Mouse (Mus musculus): ENCODE data around the gene Dpysl5. TPM values are rescaled to one million over a fixed set of nuclear protein-coding genes. Genes with fewer than 3 reads are reported as not detected.

The Dpysl5 gene
- polyA plus RNA-seq, 1 experiment from 2014 or later = 203 TPM

GRCm38 (mm10) chr5:30796125-30796524 is 84.8 kb downstream of the Dpysl5 start:
- Histone ChIP-seq H3K9me3 (ENCODE audit: control insufficient read depth, low read length) (no peaks in the 10 kb centered on the region), H3K4me2 (ENCODE audit: low read depth, low read length) (no peak overlapping the region), H3K9ac (replicated peaks; ENCODE audit: low read depth, low read length) (no peak overlapping the region), H3K27me3 (ENCODE audit: control insufficient read depth, insufficient read depth, low read length) (no peaks in the 10 kb centered on the region), H3K27ac (ENCODE audit: low read depth, low read length) (no peak overlapping the region), H3K4me1 (ENCODE audit: control insufficient read depth, insufficient read depth, low read length) (no peaks in the 10 kb centered on the region), H3K4me3 (ENCODE audit: low read depth, low read length) (no peak overlapping the region), H3K36me3 (ENCODE audit: control insufficient read depth, insufficient read depth, low read length) (peaks cover 56% of the 10 kb centered on the region)
- ATAC-seq (ENCODE audit: low read depth) = peak; percentile 58; the same call in 1 of the 2 replicates
- WGBS = 18% methylated on average over 12 of the region's 12 CpGs

GRCm38 (mm10) chr5:30797482-30797881 is 86.1 kb downstream of the Dpysl5 start:
- H3K4me1 ChIP-seq (ENCODE audit: control insufficient read depth, insufficient read depth, low read length) = no peaks in the 10 kb centered on the region
- H3K4me2 ChIP-seq (ENCODE audit: low read depth, low read length) = no peak overlapping the region
- 78% methylated on average over 7 of the region's 7 CpGs for WGBS
- H3K9me3 ChIP-seq (ENCODE audit: control insufficient read depth, low read length) = no peaks in the 10 kb centered on the region
- H3K36me3 ChIP-seq (ENCODE audit: control insufficient read depth, insufficient read depth, low read length) = peaks cover 46% of the 10 kb centered on the region
- H3K4me3 ChIP-seq (ENCODE audit: low read depth, low read length) = no peak overlapping the region
- H3K27me3 ChIP-seq (ENCODE audit: control insufficient read depth, insufficient read depth, low read length) = no peaks in the 10 kb centered on the region
- ATAC-seq (ENCODE audit: low read depth) = no peak
- H3K27ac ChIP-seq (ENCODE audit: low read depth, low read length) = no peak overlapping the region
- H3K9ac ChIP-seq (replicated peaks; ENCODE audit: low read depth, low read length) = no peak overlapping the region

GRCm38 (mm10) chr5:30797982-30798381 is 86.6 kb downstream of the Dpysl5 start:
- H3K36me3 ChIP-seq (ENCODE audit: control insufficient read depth, insufficient read depth, low read length) = peaks cover 46% of the 10 kb centered on the region
- no peaks in the 10 kb centered on the region for H3K27me3 ChIP-seq (ENCODE audit: control insufficient read depth, insufficient read depth, low read length)
- no peak overlapping the region for H3K9ac ChIP-seq (replicated peaks; ENCODE audit: low read depth, low read length)
- H3K9me3 ChIP-seq (ENCODE audit: control insufficient read depth, low read length) = no peaks in the 10 kb centered on the region
- no peaks in the 10 kb centered on the region for H3K4me1 ChIP-seq (ENCODE audit: control insufficient read depth, insufficient read depth, low read length)
- 95% methylated on average over 8 of the region's 8 CpGs for WGBS
- ATAC-seq (ENCODE audit: low read depth) = no peak
- H3K4me3 ChIP-seq (ENCODE audit: low read depth, low read length) = no peak overlapping the region
- no peak overlapping the region for H3K27ac ChIP-seq (ENCODE audit: low read depth, low read length)
- no peak overlapping the region for H3K4me2 ChIP-seq (ENCODE audit: low read depth, low read length)

- Histone ChIP-seq H3K4me3 (ENCODE audit: low read depth, low read length) (no peak overlapping the region), H3K9me3 (ENCODE audit: control insufficient read depth, low read length) (no peaks in the 10 kb centered on the region), H3K9ac (replicated peaks; ENCODE audit: low read depth, low read length) (no peak overlapping the region), H3K27me3 (ENCODE audit: control insufficient read depth, insufficient read depth, low read length) (no peaks in the 10 kb centered on the region), H3K27ac (ENCODE audit: low read depth, low read length) (no peak overlapping the region), H3K4me2 (ENCODE audit: low read depth, low read length) (no peak overlapping the region), H3K4me1 (ENCODE audit: control insufficient read depth, insufficient read depth, low read length) (no peaks in the 10 kb centered on the region), H3K36me3 (ENCODE audit: control insufficient read depth, insufficient read depth, low read length) (peaks cover 37% of the 10 kb centered on the region)
- 85% methylated on average over 6 of the region's 6 CpGs for WGBS
- ATAC-seq (ENCODE audit: low read depth) = no peak
Observed at GRCm38 (mm10) chr5:30798965-30799364, 87.6 kb downstream of the Dpysl5 start.

GRCm38 (mm10) chr5:30802724-30803467 is 91.5 kb downstream of the Dpysl5 start:
- no peak for ATAC-seq (ENCODE audit: low read depth)
- H3K27me3 ChIP-seq (ENCODE audit: control insufficient read depth, insufficient read depth, low read length) = no peaks in the 10 kb centered on the region
- 80% methylated on average over 12 of the region's 12 CpGs for whole genome bisulfite sequencing
- H3K27ac ChIP-seq (ENCODE audit: low read depth, low read length) = no peak overlapping the region
- no peaks in the 10 kb centered on the region for H3K4me1 ChIP-seq (ENCODE audit: control insufficient read depth, insufficient read depth, low read length)
- H3K9me3 ChIP-seq (ENCODE audit: control insufficient read depth, low read length) = no peaks in the 10 kb centered on the region
- H3K4me2 ChIP-seq (ENCODE audit: low read depth, low read length) = no peak overlapping the region
- H3K4me3 ChIP-seq (ENCODE audit: low read depth, low read length) = no peak overlapping the region
- no peak overlapping the region for H3K9ac ChIP-seq (replicated peaks; ENCODE audit: low read depth, low read length)
- H3K36me3 ChIP-seq (ENCODE audit: control insufficient read depth, insufficient read depth, low read length) = peaks cover 9% of the 10 kb centered on the region

- Histone ChIP-seq H3K36me3 (ENCODE audit: control insufficient read depth, insufficient read depth, low read length) (no peaks in the 10 kb centered on the region), H3K4me1 (ENCODE audit: control insufficient read depth, insufficient read depth, low read length) (no peaks in the 10 kb centered on the region), H3K4me2 (ENCODE audit: low read depth, low read length) (no peak overlapping the region), H3K27ac (ENCODE audit: low read depth, low read length) (no peak overlapping the region), H3K9ac (replicated peaks; ENCODE audit: low read depth, low read length) (no peak overlapping the region), H3K27me3 (ENCODE audit: control insufficient read depth, insufficient read depth, low read length) (no peaks in the 10 kb centered on the region), H3K9me3 (ENCODE audit: control insufficient read depth, low read length) (no peaks in the 10 kb centered on the region), H3K4me3 (ENCODE audit: low read depth, low read length) (no peak overlapping the region)
- peak; percentile 87 for ATAC-seq (ENCODE audit: low read depth)
- WGBS = 9% methylated on average over 3 of the region's 3 CpGs
Observed at GRCm38 (mm10) chr5:30806106-30806505, 94.7 kb downstream of the Dpysl5 start.

GRCm38 (mm10) chr5:30814424-30815119 is 103.2 kb downstream of the Dpysl5 start, which contains the start of gene Mapre3:
TSS of gene Mapre3 (plus strand) at chr5:30814641.
- Histone ChIP-seq H3K4me3 (ENCODE audit: low read depth, low read length) (peak within 1 kb of the TSS; percentile 79), H3K36me3 (ENCODE audit: control insufficient read depth, insufficient read depth, low read length) (no peaks in the 10 kb centered on the region), H3K9ac (replicated peaks; ENCODE audit: low read depth, low read length) (peak within 1 kb of the TSS; percentile 86), H3K9me3 (ENCODE audit: control insufficient read depth, low read length) (no peaks in the 10 kb centered on the region), H3K4me1 (ENCODE audit: control insufficient read depth, insufficient read depth, low read length) (peaks cover 23% of the 10 kb centered on the region), H3K4me2 (ENCODE audit: low read depth, low read length) (peak within 1 kb of the TSS; percentile 87), H3K27me3 (ENCODE audit: control insufficient read depth, insufficient read depth, low read length) (no peaks in the 10 kb centered on the region), H3K27ac (ENCODE audit: low read depth, low read length) (peak within 1 kb of the TSS; percentile 89)
- peak; percentile 97 for ATAC-seq (ENCODE audit: low read depth)
- 1% methylated on average over 56 of the region's 59 CpGs for WGBS

GRCm38 (mm10) chr5:30815120-30815465 is 103.7 kb downstream of the Dpysl5 start:
- Histone ChIP-seq H3K27me3 (ENCODE audit: control insufficient read depth, insufficient read depth, low read length) (no peaks in the 10 kb centered on the region), H3K4me3 (ENCODE audit: low read depth, low read length) (peak overlapping the region; percentile 79), H3K9ac (replicated peaks; ENCODE audit: low read depth, low read length) (peak overlapping the region; percentile 86), H3K36me3 (ENCODE audit: control insufficient read depth, insufficient read depth, low read length) (no peaks in the 10 kb centered on the region), H3K4me1 (ENCODE audit: control insufficient read depth, insufficient read depth, low read length) (peaks cover 23% of the 10 kb centered on the region), H3K4me2 (ENCODE audit: low read depth, low read length) (peak overlapping the region; percentile 87), H3K27ac (ENCODE audit: low read depth, low read length) (peak overlapping the region; percentile 89), H3K9me3 (ENCODE audit: control insufficient read depth, low read length) (no peaks in the 10 kb centered on the region)
- no peak; the same call in 1 of the 2 replicates for ATAC-seq (ENCODE audit: low read depth)
- 2% methylated on average over 7 of the region's 7 CpGs for WGBS

GRCm38 (mm10) chr5:30816261-30816791 is 105.0 kb downstream of the Dpysl5 start:
- WGBS = 69% methylated on average over 8 of the region's 8 CpGs
- no peaks in the 10 kb centered on the region for H3K27me3 ChIP-seq (ENCODE audit: control insufficient read depth, insufficient read depth, low read length)
- H3K4me3 ChIP-seq (ENCODE audit: low read depth, low read length) = peak overlapping the region; percentile 9; the same call in 1 of the 2 replicates
- H3K27ac ChIP-seq (ENCODE audit: low read depth, low read length) = no peak overlapping the region
- no peaks in the 10 kb centered on the region for H3K36me3 ChIP-seq (ENCODE audit: control insufficient read depth, insufficient read depth, low read length)
- no peak for ATAC-seq (ENCODE audit: low read depth)
- no peaks in the 10 kb centered on the region for H3K9me3 ChIP-seq (ENCODE audit: control insufficient read depth, low read length)
- H3K9ac ChIP-seq (replicated peaks; ENCODE audit: low read depth, low read length) = peak overlapping the region; percentile 5; the same call in 1 of the 2 replicates
- peaks cover 23% of the 10 kb centered on the region for H3K4me1 ChIP-seq (ENCODE audit: control insufficient read depth, insufficient read depth, low read length)
- peak overlapping the region; percentile 87 for H3K4me2 ChIP-seq (ENCODE audit: low read depth, low read length)

Measured in neural tube, embryonic 14.5 days (tissue).